Mouse (Mus musculus) left cerebral cortex, adult 11 months (tissue): ENCODE measurements around the gene Klrb1b.

Source experiments
- DNase-seq: peaks from one replicate; pipeline ENCODE4 v3.0.0; 2022; ENCODE audit warnings: low spot score

Gene Klrb1b

GRCm38 (mm10) chr6:128826132-128826531 lies at the start of gene Klrb1b, which contains the start of gene Gm44511:
Klrb1b (minus strand) TSS chr6:128826331.
Gm44511 (minus strand) TSS chr6:128826315.
- DNase-seq = no peak

DNA sequence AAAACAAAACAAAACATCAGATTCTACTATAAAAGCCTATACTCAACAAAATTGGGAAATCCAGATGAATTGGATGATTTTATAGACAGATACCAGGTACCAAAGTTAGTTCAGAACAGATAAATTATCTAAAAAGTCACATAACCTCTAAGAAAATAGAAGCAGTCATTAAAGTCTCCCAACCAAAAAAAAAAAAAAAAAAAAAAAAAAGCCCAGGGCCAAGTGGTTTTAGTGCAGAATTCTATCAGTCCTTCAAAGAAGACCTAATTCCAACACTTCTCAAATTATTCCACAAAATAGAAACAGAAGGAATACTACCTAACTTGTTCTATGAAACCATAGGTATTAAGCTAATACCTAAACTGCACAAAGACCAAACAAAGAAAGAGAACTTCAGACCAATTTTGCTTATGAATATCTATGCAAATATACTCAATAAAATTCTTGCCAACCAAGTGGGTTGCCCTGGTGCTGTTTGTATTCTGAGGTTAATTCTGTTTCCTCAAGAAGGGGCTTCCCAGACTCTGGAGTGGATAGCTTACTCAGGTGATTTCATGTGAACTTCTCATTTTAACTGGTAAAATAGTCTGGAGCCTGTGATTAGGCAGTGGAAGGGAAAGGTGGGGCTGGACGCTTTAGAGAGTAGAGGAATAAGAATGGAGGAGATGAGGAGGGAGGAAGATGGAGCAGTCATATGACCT lies 45.9 kb upstream of the Klrb1b start:
- DNase-seq = no peak

DNA sequence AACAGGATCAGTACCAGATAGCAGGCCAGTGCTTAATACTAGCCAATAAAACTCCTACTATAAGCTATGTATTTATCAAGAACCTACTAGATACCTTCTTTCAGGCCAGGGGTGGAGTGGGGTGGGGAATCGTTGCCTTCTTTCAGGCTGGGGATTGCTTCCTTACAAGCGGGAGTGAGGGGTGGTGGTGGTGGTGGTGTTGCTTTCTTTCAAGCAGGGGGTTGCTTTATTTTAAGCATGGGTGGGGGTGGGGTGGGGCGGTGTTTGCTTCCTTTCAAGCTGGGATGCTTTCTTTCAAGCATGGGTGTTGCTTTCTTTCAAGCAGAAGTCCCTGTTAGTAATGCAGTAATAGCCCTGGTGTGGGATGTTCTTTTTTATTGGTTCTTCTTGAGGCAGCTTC lies 42.7 kb upstream of the Klrb1b start:
- no peak for DNase-seq

GRCm38 (mm10) chr6:128857976-128858375 lies 31.8 kb upstream of the Klrb1b start:
- DNase-seq = no peak

- no peak for DNase-seq
Observed at GRCm38 (mm10) chr6:128856250-128856649, 30.1 kb upstream of the Klrb1b start.

DNA sequence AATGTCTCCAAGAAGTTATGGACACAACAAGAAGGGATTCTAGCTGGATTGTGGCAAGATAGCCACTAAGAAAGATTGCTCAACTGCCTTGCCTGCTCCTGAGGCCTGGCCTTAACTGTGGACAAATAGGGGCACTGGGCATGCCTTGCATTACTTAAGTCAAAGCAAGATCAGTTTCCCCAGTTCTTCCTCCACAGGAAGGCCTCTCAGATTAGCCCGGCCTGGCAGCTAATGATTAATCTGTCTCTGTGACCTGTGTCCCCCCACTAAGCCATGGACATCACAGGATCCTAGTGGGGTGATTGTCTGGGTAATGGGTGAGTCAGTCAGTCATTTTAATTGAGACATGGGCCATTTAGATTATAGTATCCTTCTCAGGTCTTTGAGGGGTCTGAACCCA lies 29.3 kb upstream of the Klrb1b start:
- no peak for DNase-seq

GRCm38 (mm10) chr6:128854895-128855294 lies 28.8 kb upstream of the Klrb1b start:
- no peak for DNase-seq

DNA sequence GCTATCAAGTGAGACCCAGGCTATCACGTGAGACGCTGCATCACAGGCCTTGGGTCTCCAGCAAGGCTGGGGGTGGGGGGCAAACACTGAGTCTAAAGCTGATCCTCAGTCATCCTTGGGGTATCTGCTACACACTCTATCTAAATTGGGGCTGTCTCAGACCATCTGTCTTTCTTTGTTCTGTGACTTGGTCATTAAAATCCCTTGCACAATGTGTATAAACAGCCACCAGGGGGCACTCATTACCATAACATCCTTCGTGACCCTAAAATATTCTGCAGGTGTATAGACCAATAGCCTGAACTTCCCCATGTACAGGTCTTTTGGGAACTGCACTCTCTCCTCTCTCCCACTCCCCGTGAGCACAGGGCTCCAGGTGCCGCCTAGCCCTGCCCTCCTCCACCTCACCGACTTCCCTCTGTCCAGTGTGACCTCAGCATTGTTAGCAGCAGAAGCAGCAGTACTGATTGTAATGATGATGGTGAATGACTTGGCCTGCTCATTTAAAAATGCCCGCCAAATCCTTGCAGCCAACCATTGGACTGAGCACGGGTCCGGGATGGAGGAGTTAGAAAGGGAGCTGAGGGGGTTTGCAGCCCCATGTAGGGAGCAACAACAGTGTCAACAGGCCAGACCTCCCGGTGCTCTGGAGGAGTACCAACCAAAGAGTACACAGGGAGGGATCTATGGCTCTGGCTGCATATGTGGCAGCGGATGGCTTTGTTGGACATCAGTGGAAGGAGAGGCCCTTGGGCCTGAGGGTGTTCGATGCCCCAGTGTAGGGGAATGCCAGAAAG lies 28.1 kb upstream of the Klrb1b start:
- no peak for DNase-seq

DNA sequence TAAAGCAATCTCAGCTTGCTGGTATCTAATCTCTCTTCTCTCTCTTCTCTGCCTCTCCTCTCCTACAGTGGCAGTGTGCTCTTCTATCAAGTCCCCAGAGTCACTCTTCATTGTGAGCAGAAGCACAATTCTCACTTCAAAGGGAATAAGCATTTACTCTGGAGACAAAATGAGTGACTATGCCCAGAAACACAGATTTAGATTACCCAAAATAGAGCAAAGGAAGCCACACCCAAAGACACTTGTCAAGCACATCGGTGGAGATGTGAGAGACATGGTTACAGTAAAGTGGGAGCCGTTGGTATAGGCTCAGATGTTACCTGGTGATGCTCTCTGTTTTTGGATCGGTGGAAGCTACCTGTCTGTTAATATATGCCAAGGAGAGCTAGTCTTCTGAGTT lies 26.6 kb upstream of the Klrb1b start:
- DNase-seq = no peak

- no peak for DNase-seq
Observed at GRCm38 (mm10) chr6:128851151-128851550, 25.0 kb upstream of the Klrb1b start.

DNA sequence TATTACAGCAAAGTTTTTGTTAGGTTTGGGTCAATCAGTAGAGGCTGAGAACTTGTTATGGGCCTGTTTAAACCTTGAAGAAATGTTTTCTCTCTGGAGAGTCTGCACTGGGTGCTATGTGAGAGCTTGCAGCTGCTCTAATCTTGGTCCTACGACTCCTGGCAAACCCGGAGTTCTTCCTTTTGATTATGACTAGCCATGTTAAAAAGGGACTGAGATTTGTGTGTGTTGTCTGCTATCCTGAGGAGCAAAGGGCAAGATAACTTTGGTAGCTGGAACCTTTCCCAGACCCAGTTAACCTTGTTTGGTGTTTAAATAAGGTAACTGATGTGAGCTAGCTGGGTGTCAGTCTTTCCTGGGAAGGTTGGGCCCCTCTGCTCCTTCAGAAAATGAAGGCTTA lies 24.5 kb upstream of the Klrb1b start:
- no peak for DNase-seq

GRCm38 (mm10) chr6:128849902-128850301 lies 23.8 kb upstream of the Klrb1b start:
- no peak for DNase-seq

GRCm38 (mm10) chr6:128847401-128847800 lies 21.3 kb upstream of the Klrb1b start:
- DNase-seq = no peak

DNA sequence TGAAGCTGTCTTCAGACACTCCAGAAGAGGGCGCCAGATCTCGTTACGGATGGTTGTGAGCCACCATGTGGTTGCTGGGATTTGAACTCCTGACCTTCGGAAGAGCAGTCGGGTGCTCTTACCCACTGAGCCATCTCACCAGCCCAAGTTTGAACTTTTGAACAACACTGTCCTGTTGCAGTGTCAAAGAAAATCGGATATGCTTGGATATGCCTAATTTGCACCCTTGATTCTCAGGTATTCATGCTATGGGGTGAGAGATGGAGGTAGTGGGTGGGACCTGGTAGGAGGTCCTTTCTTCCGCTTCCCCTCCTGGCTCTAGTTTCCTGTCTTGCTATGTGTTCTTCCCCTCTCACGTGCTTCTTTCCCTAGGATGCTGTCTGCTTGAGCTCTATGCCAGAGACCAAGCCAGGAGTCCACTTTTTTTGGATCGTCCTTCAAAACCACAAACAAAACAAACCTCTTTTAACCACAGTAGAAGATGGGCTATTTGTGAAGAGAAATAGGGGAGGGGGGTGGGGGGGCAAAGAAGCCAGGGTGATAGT lies 19.9 kb upstream of the Klrb1b start:
- no peak for DNase-seq

- DNase-seq = peak; percentile 81
Observed at GRCm38 (mm10) chr6:128845319-128845979, 19.3 kb upstream of the Klrb1b start.

- no peak for DNase-seq
Observed at GRCm38 (mm10) chr6:128844586-128845080, 18.5 kb upstream of the Klrb1b start.

DNA sequence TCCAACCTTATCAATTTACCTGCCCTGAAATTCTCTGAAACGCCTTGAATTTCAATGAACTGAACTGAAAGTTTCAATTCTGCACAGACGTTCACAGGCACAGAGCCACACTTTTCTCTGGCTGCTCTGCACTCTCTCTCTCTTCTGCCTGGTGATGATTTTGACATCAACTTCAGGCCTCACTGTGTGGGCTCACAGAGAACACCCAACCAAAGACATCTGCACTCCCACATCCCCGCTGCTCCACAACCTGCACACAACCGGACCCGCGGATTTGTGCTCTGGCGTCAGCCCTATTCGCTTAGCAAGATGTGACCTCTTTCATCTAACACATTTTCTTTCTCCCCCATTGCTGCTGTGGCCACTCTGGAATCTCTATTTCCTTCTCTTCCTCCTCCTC lies 18.0 kb upstream of the Klrb1b start:
- DNase-seq = no peak

DNA sequence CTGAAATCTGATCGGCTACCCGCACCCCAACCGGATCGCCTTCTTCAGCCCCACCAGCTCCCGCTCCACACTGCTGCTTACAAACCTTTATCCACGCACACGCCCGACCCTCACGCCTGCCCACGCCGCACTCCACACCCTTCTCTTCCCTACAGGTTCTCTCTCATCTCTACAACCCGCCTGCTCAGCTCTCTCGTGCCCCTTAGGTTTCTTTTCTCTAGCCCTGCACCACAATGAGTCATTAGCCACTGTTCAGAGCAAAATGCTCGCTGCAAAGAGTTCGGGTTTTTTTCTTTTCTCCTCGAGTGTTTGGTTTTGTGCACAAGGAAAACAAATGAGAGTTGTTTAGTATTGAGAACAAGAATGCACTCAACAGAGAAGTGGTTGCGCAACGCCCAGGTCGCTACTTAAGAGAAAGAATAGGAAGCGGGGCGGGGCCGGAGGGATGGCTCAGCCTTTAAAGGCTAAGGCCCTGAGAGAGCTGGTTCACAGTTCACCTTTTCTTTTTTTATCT lies 17.4 kb upstream of the Klrb1b start:
- no peak for DNase-seq

GRCm38 (mm10) chr6:128842945-128843478 lies 16.9 kb upstream of the Klrb1b start:
- DNase-seq = peak; percentile 91

DNA sequence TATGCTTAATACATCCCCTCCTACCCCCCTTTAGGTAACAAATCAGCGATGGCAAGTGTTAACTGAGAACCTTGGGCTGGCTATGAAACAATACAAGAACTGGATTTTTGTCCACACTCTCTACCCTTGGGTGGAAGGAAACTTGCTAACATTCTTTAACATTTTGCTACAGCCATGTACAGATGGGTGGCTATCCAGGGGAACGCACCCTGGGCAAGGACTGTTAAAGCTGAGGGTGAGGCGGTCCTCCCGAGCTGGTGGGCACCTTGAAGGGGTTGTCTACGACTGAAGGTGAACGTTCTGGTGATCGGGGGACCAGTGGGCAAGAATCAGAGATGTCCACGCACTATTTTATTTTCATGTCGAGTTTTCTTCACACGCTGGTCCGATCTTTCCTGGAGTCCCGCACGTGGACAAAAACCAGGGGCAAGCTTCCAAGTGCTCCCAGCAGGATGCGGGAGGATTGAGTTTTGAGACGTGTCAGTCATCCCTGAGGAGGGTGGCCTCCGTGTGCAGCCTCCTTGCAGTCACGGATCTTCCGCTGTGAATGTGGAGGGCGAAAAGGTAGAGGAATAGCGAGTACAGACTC lies 16.3 kb upstream of the Klrb1b start:
- DNase-seq = no peak

DNA sequence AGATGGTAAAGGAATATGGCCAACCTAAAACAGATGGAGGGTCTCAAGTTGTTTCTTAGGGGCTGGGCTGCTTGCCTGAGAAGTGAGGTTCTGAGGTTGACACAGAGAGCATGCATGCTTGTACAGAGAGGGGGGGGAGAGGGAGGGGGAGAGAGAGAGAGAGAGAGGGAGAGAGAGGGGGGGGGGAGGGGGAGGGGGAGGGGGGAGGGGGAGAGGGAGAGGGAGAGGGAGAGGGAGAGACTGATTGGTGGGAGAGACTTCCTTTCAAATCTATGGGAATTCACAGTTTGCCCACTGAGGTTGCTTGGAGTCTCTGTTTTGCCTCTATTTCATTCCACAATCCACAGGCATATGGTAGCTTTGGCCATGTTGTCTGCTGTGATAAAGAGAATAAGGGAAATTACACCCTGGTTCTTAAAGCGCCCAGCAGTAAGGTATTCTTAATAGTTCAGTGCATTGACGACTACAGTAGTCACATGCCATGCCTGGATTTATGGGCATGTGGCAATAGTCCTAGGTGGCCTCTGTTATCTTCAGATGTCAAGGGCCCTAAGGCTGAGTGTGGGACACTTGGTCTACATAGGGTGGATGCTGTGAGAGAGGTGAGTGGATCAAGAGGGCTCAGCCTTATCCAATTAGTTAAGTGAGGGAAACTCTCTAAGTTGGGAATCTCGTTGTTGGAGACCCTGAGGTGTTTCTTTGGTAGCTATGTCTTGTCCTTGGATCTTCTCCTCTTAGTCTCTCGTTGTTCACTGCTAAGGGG lies 15.4 kb upstream of the Klrb1b start:
- DNase-seq = no peak
